Mouse (Mus musculus): ENCODE data around the gene Stx7. TPM values are rescaled to one million over a fixed set of nuclear protein-coding genes. Genes with fewer than 3 reads are reported as not detected.

Stx7 gene
- polyA plus RNA-seq, 1 experiment: 42.2 TPM

GRCm38 (mm10) chr10:24235426-24236283 is 86.6 kb downstream of the Stx7 start:
- Histone ChIP-seq H3K27me3 (ENCODE audit: control insufficient read depth, insufficient read depth, low read length) (no peaks in the 10 kb centered on the region), H3K36me3 (ENCODE audit: control insufficient read depth, insufficient read depth, low read length) (no peaks in the 10 kb centered on the region), H3K4me1 (replicated peaks; ENCODE audit: control insufficient read depth, insufficient read depth, low read length) (no peaks in the 10 kb centered on the region), H3K27ac (ENCODE audit: control insufficient read depth, insufficient read depth, low read length) (no peak overlapping the region), H3K4me3 (ENCODE audit: control insufficient read depth, insufficient read depth, low read length) (no peak overlapping the region)
- WGBS: 46% methylated on average over 23 of the region's 23 CpGs
- no peak for DNase-seq
- TF ChIP-seq POLR2A (IDR thresholded peaks at IDR 0.05; ENCODE audit: control insufficient read depth, extremely low read depth, insufficient read depth, low read length, poor library complexity) (no peak), CTCF (IDR thresholded peaks at IDR 0.05; ENCODE audit: borderline replicate concordance, control insufficient read depth, extremely low read depth, insufficient read depth, low read length, poor library complexity) (no peak)

Other genes starting within 250 kb of the Stx7 start
- not detected in 2 replicates for gene Taar1, start 228.9 kb upstream of the Stx7 start, polyA plus RNA-seq (2012; rRNA removed)
- gene Taar2, start 210.7 kb upstream of the Stx7 start, polyA plus RNA-seq (2012; rRNA removed): not detected in 2 replicates
- not detected in 2 replicates for gene Taar3, start 199.7 kb upstream of the Stx7 start, polyA plus RNA-seq (2012; rRNA removed)
- gene Taar4, start 188.8 kb upstream of the Stx7 start, polyA plus RNA-seq (2012; rRNA removed): 0.12 TPM in 1 of 2 replicates, not detected in the other
- not detected in 2 replicates for gene Taar5, start 178.6 kb upstream of the Stx7 start, polyA plus RNA-seq (2012; rRNA removed)
- not detected in 2 replicates for gene Taar6, start 163.7 kb upstream of the Stx7 start, polyA plus RNA-seq (2012; rRNA removed)
- gene Taar7a, start 155.8 kb upstream of the Stx7 start, polyA plus RNA-seq (2012; rRNA removed): not detected in 2 replicates
- gene Taar7b, start 149.4 kb upstream of the Stx7 start, polyA plus RNA-seq (2012; rRNA removed): not detected in 2 replicates
- gene Taar7d, start 122.1 kb upstream of the Stx7 start, polyA plus RNA-seq (2012; rRNA removed): not detected in 2 replicates
- gene Taar7e, start 111.7 kb upstream of the Stx7 start, polyA plus RNA-seq (2012; rRNA removed): not detected in 2 replicates
- not detected in 2 replicates for gene Taar7f, start 99.8 kb upstream of the Stx7 start, polyA plus RNA-seq (2012; rRNA removed)
- gene Taar8a, start 72.8 kb upstream of the Stx7 start, polyA plus RNA-seq (2012; rRNA removed): not detected in 2 replicates
- gene Taar8b, start 57.0 kb upstream of the Stx7 start, polyA plus RNA-seq (2012; rRNA removed): not detected in 2 replicates
- not detected in 2 replicates for gene Taar8c, start 47.4 kb upstream of the Stx7 start, polyA plus RNA-seq (2012; rRNA removed)
- gene Taar9, start 39.8 kb upstream of the Stx7 start, polyA plus RNA-seq (2012; rRNA removed): not detected in 2 replicates
- gene Moxd1, start 74.2 kb downstream of the Stx7 start, polyA plus RNA-seq (2012; rRNA removed): 0.59 and 2.3 TPM in 2 replicates